Mouse (Mus musculus) embryo, embryonic 10.5 days (tissue): Measurements from ENCODE around the gene Piezo1.

Source experiments
- DNase-seq: peaks from one replicate; pipeline ENCODE4 v3.0.0-alpha.2; 2015; ENCODE audit warnings: low spot score

Gene Piezo1

DNA sequence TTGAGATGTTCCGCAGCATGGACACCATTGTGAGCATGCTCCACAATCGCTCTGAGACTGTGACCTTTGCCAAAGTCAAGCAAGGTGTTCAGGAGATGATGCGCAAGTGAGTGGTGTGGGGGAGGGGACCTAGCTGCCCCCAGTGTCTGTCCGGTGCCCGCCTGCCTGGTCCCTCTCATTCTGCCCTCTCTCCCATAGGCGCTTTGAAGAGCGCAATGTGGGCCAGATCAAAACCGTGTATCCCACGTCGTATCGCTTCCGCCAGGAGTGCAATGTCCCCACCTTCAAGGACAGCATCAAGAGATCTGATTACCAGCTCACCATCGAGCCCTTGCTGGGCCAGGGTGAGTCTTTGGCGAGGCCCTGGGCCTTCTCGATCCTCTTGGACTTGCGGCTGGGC lies 18.9 kb upstream of the Piezo1 start:
- DNase-seq: no peak

DNA sequence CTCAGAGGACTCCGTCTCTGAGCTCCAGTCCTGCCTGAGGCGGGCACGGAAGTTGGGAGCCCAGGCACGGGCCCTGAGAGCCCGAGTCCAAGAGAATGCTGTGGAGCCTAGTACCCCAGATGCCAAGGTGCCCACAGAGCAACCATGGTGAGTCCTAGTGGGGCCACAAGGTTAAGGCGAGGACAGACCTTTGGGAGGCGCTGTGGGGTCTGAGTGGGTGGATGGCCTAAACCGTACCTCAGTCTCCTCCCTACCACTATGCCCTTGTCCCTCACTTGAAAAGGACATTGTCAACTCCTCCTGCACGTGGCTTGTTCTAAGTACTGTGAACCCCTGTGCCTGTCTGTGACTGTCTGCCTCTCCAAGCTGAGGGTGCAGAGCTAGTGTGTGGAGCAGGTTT lies 18.2 kb upstream of the Piezo1 start:
- DNase-seq: no peak

DNA sequence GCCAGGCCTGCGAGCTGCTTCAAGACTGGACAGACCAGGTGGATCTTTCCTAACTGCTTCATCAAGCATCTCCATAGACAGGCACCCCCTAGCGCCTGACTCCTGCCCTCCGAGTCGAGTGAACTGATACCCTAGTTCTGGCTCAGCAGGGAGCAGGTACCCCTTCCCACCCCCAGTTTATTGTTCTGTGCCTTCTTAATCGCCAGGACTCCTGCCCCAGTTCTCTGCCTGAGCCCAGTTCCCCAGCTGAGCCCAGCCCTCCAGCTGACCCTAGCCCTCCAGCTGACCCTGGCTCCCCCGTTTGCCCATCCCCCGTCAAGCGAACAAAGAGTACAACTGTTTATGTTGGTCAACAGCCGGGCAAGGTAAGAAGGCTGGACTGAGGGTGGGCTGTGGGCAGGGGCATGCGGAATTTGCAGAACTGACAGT lies 17.8 kb upstream of the Piezo1 start:
- no peak for DNase-seq

DNA sequence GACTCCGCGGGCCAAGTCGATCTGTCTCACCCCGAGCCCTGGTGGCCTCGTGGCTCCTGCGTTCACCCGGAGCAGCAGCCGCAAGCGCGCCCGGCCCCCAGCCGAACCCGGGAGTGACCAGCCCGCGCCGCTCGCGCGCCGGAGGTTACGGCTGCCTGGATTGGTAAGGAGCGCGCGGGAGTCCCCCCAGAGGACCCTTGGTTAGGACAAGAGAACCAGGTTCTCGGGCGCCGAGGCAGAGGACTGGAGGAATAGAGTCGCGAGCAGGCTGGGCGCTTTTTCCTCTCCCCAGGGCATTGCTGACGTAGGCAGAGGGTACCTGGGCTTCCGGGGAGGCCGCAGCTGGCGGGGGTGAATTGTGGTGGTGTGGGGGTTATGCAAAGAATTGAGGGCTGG lies 17.0 kb upstream of the Piezo1 start:
- no peak for DNase-seq

DNA sequence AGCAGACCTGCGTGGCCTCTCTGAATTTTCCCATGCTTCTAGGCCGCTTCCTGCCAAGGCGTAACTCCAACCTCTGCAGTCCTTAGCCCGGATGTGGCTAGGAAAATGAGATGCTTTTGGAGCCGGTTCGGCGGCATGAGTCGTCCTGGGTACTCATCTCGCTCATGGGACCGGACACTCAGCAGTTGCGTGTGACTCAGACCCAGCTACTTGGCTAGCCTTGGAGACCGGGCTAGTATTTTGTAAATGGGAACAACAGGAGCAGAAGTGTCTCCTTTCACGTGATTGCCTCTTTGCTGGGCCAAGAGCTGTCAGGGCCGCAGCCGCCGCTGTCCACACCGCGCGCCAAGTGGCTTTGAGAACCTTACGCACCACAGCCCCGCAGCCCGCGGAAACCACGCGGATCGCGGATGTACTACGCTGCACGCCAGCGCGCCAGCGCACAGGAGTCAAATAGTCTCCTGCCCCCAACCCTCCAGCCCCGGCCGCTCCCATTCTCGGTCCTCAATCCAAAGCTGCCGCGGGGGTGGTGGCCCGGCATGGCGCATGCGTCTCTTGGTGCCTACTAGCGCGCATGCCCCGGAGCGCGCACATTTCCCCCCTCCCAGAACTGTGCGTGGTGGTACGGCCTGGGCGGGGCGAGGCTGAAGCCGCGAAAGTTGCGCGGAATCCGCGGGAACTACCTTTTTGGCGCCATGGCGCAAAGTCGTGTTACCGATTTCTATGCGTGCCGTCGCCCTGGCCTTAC lies 16.4 kb upstream of the Piezo1 start, which contains the start of gene Cdt1:
Gene Cdt1, plus strand, starts transcription at position 655 of the 748 bp plus-strand sequence.
- peak; percentile 98 for DNase-seq

DNA sequence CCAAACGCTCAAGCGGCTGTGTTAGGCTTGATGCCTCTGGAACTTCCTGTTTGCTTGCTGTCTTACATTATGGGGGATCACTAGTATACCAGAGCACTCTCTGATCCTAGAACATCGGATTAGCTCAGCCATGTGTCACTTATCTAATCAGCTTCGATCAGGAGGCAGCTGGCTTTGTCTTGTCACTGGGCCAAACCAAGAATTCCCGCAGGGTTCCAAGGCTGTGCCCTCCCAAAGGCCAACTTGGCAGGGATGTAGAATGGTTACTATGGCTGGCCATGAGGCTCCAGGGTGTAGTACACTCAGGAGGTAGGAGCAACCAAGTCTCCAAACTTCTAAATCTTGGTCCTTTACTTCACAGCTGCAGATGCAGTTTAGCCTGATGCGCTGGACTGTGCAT lies 15.6 kb upstream of the Piezo1 start:
- peak; percentile 57 for DNase-seq

DNA sequence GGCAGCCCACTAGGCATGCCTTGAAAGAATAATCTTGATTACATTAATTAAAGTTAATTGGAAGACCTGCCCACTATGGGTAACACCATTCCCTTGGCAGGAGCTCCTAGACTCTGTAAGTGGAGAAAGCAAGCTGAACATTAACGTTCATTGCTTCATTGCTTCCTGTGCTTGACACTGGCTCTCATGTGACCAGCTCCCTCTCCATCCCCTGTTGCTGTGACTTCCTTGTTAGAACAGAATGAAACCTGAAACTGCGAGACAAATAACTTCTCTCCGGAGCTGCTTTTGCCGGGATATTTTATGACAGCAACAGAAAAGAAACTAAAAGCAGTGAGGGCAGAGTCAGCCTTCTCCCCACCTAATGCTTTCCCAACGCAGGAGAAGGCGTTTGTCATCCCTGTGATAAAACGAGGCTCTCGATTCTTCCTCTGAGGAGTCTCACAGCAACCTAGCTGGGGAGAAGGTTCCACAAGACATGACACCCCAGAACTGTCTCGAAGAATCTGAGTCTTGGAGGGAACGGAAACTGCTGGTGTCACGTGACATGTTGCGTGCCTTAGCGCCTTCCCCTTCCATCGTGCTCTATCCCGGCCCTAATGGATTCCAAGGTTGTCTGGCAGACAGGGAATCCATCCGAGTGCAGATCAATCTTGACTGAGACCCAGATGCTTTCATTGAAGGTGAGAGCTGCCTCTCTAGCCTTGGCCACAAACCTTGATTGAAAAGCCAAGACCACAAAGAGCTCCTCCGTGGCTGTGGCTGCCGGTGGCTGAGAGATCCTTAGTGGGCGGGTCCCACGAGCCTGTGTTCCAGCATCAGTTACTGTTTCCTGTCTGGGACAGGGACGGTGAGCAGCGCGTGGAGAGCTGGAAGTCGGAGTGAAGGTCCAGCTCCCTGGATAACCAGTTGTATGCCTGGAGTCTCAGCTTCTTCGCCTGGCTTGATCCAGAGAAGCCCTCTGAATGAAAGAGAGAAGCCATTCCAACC lies 13.5 kb upstream of the Piezo1 start:
- no peak for DNase-seq

DNA sequence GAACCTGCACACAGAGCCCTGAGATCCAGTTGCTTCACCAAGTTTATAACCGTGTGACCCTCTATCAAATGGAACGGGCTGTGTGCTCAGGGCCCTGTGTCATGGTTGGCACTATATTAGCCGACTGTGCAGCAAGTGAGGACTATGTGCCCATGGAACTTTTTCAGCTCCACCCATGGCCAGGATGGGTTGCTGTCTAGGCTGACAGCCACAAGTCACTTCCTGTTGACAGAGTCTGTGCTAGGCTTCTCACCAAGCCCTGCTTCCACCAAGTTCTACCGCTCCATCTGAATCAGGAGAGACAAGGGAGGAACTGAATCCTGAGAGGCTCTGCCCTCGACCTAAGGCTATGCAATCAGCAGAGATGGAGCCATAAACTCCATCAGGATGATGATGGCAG lies 10.1 kb upstream of the Piezo1 start:
- DNase-seq: no peak

DNA sequence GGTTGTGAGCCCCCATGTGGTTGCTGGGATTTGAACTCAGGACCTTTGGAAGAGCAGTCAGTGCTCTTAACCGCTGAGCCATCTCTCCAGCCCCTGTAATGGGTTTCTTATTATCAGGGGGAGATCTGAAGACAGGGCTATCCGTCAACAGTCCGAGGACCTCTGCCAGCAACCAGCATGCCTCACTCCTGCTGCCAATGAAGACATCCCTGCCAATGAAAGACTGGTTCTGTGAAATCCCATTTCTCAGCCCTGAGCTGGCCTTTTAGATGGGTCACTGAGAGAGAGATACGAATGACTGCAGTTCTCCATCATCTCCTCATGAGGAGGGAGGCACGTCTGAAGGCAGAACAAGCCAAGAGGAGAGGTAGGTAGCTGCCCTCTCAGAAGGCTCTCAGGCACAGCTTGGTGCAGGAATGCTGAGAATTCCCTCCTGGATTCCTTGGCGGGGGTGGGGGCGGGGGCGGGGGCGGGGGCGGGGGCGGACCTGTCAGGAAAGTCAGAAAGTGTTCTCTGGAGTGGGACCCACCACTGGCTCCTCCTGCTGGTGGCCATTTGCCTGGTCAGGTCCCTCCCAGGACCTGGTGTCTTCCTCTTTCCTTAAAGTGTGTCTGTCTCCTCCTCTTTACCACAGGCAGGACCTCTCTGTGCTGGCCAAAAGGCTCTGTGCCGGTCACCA lies 7.7 kb upstream of the Piezo1 start:
- DNase-seq: peak; percentile 55

DNA sequence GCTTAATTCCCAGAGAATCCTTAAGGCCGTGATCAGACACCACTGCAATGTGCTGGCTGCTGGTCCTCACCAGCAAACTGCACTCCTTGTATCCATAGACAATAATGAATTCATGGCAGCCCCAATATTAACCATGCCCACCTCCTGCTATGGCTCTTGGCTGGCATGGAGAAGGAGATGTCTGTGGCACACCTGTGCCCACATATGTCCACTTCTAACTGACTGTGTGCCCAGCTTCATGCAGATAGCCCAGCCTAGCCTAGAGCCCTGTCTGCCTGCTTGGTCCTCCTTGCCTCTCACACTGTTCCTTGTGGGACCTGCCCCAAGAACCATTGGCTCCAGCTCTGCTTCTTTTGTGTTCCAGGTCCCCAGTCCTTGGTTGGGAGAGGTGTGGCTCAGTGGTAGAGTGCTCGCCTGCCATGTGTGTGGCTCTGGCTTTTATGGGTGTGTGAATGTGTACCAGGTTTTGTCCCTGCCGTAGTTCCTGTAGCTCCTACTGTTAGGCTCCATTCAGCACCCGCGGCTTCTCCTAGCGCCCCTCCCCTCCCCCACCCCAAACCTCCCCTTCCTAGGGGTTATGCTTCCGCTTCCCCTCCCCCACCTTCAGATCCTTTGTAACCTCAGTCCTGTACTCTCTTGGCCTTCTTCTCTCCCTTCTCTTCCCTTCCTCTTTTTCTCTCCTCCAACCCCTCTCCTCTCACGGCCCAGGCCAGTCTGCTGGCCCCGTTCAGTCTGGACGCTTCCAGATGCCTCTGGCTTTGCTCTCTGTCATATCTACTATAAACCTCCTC lies 6.3 kb upstream of the Piezo1 start:
- DNase-seq: no peak

DNA sequence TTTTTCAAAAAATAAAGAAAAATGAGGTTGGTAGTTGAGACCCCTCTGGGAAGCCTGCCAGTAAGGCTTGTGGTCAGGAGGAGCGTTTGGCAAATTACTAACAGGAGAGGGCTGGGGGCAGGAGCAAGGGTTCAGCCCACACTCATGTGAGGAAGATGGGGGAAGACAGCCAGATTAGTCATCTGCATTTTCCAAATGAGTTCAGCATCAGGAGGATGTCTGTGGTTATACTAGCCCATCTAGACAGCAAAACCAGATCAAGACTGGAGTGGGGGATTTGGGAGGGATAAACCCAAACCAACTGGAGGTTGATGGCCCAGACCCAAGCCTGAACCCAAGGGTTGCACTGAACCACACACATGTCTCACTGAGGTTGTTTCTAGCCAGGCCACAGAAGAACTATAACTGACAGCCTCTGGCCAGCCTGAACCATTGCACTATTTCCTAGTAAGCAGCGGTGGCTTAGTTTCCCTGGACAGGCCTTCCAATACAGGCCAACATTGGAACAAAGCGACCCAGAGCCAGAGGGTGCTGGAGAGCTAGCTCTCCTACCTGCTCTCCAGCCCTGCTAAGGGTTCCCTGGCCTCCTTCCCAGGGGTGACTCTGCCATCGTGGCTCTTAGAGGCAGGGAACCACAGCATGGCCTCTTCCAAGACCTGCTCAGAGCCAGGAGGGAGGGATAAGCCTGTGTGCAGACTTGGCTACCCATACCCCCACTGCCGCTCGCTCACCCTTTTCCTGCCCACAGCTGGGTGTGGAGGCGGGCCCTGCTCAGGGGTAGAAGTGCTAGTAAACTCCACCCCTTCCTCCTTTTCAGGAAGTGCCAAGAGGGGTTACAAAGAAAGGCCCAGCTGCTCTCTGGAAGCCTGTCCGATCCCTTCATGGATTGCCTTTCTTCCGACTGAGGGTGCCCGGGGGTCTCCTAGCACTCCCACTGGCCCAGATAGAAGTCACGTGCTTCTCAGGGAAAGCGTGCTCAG lies 5.2 kb upstream of the Piezo1 start:
- no peak for DNase-seq

DNA sequence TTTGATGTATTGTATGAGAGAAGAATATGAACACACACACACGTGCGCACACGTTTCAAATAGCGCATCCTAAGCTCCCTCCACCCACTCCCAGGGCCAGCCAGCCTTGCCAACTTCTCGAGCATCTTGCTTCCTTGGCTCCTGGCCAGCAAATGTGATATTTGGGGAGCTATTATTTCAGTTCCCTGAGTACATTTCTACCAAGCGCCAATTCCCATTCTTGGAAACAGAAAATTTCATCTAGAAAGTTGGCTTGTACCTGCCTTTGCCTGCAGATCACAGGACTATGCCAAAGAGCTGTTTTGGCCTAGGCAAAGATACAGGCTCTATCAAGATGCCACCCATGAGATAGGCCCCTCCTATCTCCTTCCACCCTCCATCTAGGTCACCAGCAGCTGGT lies 3.7 kb upstream of the Piezo1 start:
- DNase-seq: no peak

DNA sequence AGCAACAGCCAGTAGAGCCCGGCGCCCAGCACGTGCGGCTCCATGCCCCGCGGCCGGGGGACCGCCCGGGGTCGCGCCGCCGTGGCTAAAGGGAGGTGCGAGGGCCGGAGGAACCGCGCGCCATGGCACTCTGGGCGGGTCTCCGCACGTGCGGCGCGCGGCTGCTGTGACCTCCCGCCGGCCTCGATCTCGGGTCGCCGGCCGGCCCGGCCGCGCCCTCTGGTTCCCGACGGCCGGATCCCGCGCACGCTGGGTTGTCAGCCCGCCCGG lies 199 bp downstream of the Piezo1 start:
- no peak for DNase-seq

DNA sequence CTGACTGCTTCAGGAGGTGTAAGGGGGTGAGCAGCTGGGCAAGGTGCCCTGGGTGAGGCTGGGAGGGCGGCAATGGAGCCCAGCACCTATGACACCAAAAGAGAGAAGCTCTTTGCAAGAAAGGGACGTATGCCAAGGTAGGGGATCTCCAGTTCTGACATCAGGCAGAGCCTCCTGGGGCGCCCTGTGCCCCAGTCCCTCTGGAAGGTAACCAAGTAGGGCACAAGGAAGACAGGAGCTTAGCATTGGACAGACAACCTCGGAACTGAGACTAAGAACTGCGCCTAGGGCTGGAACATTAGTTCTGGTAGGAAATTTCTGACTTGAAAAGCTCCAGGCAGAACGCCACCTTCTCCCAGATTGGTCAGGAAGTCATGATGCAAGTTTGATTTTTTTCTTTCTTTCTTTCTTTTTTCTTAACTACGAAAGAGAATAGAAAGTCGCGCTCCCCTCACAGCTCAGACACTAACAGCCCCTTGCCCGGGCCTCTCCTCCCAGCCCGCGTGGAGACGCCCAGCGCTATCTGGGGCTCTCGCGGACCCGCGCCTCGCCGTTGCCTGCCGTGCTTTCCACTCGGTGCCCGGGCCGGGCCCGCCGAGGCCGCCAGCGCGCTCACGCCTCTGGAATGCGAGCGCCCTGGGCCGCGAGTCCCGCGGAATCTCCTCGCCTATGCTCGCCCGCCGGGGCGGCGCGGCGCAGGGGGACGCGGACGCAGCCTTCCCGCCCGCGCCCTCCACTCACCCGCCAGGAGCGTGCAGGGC lies 715 bp downstream of the Piezo1 start:
- peak; percentile 67 for DNase-seq

DNA sequence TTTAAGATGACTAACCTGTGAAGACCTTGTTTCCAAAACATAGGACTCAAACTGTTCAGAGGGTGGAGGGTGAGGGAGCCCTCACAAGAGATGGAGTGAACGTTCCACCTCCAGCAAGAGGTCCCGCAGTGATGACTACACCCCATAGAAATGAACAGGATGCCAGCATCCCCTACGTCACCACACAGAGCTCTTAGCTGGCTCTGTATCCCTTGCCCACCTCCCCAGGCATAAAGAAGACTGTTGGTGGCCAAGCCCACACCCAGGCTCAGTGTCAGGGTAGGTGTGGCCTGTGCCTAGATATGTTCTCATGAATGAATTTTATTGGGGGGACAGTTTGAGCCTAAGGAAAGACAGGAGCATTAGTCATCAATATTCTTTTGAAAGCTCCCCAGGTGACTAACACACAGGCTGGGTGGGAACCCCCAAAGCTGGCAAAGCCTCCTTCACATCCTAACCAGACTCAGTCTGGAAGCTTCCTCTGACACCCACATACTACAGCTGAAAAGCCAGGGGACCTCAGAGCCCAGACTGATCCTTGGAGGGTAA lies 2.2 kb downstream of the Piezo1 start:
- DNase-seq: no peak

DNA sequence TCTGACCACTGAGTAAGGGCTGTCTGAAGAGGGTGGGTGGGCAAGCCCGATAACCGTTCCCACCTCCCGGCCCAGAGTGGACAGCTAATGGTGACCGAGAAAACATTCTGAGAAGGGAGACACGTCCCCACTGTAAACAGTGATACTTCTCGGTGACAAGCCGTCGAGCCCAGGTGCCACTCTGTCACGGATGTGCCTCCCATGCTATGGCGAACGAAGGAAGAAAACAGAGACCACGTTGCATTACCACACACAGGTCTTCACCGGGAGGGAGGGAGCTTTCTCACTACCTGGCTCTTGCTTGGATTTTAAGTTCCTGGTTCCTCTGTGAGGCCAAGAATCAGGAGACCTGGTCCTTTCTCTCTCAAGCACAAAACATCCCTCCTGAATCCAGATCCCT lies 2.8 kb downstream of the Piezo1 start:
- no peak for DNase-seq

DNA sequence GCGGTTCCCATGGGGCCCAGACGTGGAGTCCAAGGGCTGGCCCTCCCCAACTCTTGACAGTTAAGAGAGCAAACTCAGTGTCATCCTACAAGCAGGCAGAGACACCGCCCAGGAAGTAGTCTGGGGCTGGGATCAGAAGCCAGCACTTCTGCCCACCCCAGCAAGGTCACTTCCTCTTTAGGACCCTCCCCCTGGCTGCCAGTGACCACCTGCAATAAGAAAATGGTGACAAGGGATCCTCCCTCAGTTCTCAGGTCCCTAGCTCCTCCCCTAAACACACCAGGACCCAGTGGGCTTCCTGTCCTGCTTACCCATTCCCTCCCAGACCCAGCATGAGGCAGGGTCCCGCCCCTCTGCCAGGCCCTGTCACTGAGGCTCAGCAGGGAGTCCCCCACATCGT lies 3.3 kb downstream of the Piezo1 start:
- DNase-seq: peak; percentile 51

DNA sequence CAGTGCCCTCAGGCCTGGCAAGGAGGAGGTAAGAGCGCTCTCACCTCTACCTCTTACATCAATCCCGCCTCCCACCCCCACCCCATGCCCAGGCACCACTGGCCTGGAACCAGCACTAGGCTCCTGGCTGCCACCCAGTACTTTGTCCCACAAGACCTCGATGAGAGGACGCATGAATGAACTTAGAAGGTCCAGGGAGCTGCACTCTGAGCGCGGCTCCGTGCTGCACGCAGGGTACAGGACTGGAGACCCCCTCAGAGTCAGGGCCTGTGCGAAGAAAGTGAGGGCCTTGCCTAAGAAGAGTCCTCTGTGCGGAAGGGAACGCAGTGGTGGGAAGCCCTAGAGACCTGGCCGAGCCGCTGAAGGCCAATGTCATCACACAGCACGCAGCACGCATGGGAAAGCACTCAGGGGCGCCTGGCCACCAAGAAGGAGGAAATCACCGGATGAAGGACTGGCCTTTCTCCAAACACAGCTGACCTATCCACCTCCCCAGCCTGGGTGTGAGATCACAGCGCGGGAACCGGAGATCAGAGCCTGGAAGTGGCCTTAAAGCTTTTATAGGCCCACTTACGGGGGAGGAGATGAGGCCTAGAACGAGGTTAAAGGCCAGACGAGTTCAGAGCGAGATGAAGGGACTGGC lies 4.2 kb downstream of the Piezo1 start:
- DNase-seq: peak; percentile 52

DNA sequence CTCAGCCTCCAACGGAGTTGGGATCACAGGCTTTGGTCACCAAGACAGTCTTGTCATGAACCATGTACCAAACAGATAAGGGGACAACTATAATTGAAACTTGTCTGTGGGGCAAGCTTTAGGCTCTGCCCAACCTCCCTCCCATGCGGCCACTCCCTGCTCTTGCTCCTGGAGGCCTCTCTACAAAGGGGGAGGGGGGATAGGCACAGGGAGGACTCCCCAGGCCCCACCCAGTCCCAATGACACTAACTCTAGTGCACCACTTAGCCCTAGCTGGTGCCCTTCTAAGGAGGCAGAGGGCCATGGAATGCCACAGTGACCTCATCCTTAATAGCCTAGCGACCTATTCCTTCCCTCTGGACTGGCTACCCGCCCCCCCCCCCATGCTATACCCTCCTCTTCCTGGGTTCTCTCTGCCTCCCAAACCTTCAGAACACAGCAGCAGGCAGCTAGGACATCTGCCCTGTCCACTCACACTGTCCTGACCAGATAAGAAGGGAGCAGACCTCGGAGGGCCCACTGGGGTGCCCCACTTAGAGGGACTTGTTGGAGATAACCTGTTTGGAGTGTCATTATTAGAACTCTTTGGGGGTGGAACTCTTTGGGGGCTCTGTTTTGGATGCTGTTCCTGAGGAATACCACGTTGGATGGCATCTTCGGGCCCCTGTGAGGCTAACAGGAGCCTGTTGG lies 4.9 kb downstream of the Piezo1 start:
- DNase-seq: no peak
